Mouse (Mus musculus) forebrain, embryonic 13.5 days (tissue): ENCODE data around the gene Fam214a. TPM values are rescaled to one million over a fixed set of nuclear protein-coding genes. Genes with fewer than 3 reads are reported as not detected.

Experiments
- ATAC-seq: fragments of 200-750 bp; cut with Nextera tagmentation; 2 replicates; pipeline ENCODE4 v1.8.0; 2017
- H3K27ac ChIP-seq: fragments of 300-500 bp; sonication (generic); 2 replicates; pipeline ENCODE4 v1.5.1; 2015; ENCODE audit warnings: inconsistent platforms, mild to moderate bottlenecking, moderate library complexity
- H3K27me3 ChIP-seq: fragments of 300-500 bp; sonication (generic); 2 replicates; pipeline ENCODE4 v1.6.1; 2015; ENCODE audit warnings: mild to moderate bottlenecking, inconsistent platforms
- H3K36me3 ChIP-seq: fragments of 300-500 bp; sonication (generic); 2 replicates; pipeline ENCODE4 v1.6.1; 2015; ENCODE audit warnings: mild to moderate bottlenecking, inconsistent platforms; ENCODE audit not compliant: poor library complexity, severe bottlenecking
- H3K4me1 ChIP-seq: fragments of 300-500 bp; sonication (generic); 2 replicates; pipeline ENCODE4 v1.6.1; 2015; ENCODE audit warnings: inconsistent platforms
- H3K4me2 ChIP-seq: fragments of 300-500 bp; sonication (generic); 2 replicates; pipeline ENCODE4 v1.6.1; 2015; ENCODE audit warnings: inconsistent platforms, mild to moderate bottlenecking, moderate library complexity
- H3K4me3 ChIP-seq: fragments of 300-500 bp; sonication (generic); 2 replicates; pipeline ENCODE4 v1.5.1; 2015; ENCODE audit warnings: mild to moderate bottlenecking, inconsistent platforms
- H3K9ac ChIP-seq: fragments of 300-500 bp; sonication (generic); 2 replicates; pipeline ENCODE4 v1.6.1; 2015; ENCODE audit warnings: mild to moderate bottlenecking, inconsistent platforms
- H3K9me3 ChIP-seq: fragments of 300-500 bp; sonication (generic); replicated peaks from 2 replicates; pipeline ENCODE4 v1.6.1; 2016; ENCODE audit warnings: inconsistent platforms
- WGBS: fragments of 180-500 bp; shearing (Covaris S2); methylation state at CpG from one replicate; pipeline ENCODE4 v1.1.7; 2015; 5-methylcytosine and 5-hydroxymethylcytosine counted together
- polyA plus RNA-seq: library from polyadenylated mRNA; unstranded; fragments of >200 nt; fragmentation: Nextera tagmentation; extraction: Ambion mirVana; gene quantifications from 2 replicates; pipeline ENCODE4 v1.2.1, GENCODE M21; 2015

The Fam214a gene
- 25.7 and 28.4 TPM in 2 replicates for polyA plus RNA-seq

GRCm38 (mm10) chr9:74952756-74953247, at the start of gene Fam214a:
Fam214a (plus strand) TSS chr9:74952884.
- peak within 1 kb of the TSS; percentile 95 for H3K27ac ChIP-seq
- peaks cover 21% of the 10 kb centered on the region for H3K4me1 ChIP-seq
- peak within 1 kb of the TSS; percentile 96 for H3K4me3 ChIP-seq
- WGBS, result under 1% methylated on average over 49 of the region's 59 CpGs
- no peaks in the 10 kb centered on the region for H3K9me3 ChIP-seq
- peak; percentile 98 for ATAC-seq
- H3K36me3 ChIP-seq, result peaks cover 4% of the 10 kb centered on the region; the same call in 1 of the 2 replicates
- H3K9ac ChIP-seq, result peak within 1 kb of the TSS; percentile 94
- peak within 1 kb of the TSS; percentile 81 for H3K4me2 ChIP-seq
- no peaks in the 10 kb centered on the region for H3K27me3 ChIP-seq

DNA sequence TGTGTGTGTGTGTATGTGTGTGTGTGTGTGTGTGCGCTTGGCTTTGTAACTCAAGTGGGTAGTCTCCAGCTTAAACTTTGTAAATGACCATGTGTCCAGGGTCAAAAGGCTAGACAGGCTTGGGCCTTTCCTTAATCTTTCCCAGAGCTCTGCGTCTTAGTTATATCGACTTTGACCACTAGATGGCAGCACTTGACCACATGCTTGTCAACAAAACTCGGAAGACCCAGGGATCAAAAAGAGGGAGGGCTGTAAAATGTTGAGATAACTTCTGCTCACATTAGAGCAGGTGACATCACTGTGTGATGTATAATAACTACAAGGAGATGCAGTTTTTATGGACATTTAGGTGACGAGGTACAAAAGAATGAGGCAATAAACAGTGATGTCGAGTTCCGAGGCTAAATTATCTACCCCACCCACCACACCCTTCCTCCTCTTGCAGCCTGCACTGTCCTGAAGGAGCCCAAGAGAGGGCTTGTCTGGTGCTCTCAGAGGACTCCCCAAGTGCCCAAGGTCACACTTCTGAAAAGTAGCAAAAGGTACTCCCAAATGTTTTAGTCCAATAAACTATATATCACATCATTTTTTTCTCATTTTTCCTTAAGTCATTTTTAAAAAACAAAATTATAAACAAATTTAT, 47.7 kb upstream of the Fam214a start:
- peak; percentile 75 for ATAC-seq
- WGBS, result 19% methylated on average over 7 of the region's 7 CpGs

DNA sequence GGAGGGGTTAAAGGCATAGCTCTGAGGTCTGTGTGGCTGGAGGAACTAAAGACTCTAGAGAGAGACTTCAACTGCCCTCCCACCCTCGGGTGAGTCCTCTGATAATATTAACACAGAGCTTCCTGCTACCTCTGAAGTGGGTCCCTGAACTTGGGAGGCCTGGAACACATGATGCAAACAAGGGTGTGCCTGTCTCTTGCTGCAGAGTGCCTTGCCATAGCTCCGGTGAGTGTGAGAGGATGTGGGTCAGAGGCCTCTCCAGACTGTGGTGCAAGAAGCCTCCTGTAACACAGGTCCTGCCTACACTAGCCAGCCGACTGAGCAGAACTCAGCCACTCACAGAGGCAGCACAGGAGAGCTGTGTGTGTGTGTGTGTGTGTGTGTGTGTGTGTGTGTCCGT, 45.7 kb upstream of the Fam214a start:
- Histone ChIP-seq H3K27me3 (no peaks in the 10 kb centered on the region), H3K9ac (no peak overlapping the region), H3K4me2 (no peak overlapping the region), H3K4me3 (no peak overlapping the region), H3K27ac (no peak overlapping the region), H3K4me1 (peaks cover 9% of the 10 kb centered on the region), H3K9me3 (no peaks in the 10 kb centered on the region), H3K36me3 (no peaks in the 10 kb centered on the region)
- ATAC-seq, result no peak
- WGBS, result 63% methylated on average over 4 of the region's 4 CpGs

More for the DNA sequence above, 47.7 kb upstream of the Fam214a start:
- Histone ChIP-seq H3K4me1 (peaks cover 9% of the 10 kb centered on the region), H3K9me3 (no peaks in the 10 kb centered on the region), H3K27ac (no peak overlapping the region), H3K4me3 (no peak overlapping the region), H3K36me3 (no peaks in the 10 kb centered on the region), H3K4me2 (no peak overlapping the region), H3K27me3 (no peaks in the 10 kb centered on the region), H3K9ac (no peak overlapping the region)

DNA sequence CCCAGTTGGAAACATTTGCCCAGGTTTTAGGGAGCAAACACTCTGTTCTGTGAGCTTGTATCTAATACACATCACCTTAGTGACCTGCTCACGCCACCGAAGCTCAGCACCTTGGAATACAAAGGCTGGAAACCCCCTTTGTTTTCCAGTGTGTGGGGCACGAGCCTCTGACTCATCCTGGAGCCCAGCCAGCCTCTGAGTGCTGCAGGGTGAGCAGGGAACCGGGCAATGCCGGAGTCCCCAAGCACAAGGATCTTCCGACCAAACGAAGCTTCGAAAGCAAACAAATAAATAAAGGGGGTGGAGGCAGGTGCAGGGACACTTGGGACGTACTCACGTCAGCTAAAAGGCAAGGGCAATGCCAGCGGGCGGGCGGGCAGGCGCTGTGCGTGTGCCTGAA, 43.4 kb upstream of the Fam214a start:
- WGBS, result 53% methylated on average over 15 of the region's 15 CpGs
- Histone ChIP-seq H3K27me3 (no peaks in the 10 kb centered on the region), H3K9ac (no peak overlapping the region), H3K4me2 (no peak overlapping the region), H3K27ac (no peak overlapping the region), H3K4me1 (peaks cover 20% of the 10 kb centered on the region), H3K9me3 (no peaks in the 10 kb centered on the region), H3K36me3 (no peaks in the 10 kb centered on the region), H3K4me3 (no peak overlapping the region)
- no peak for ATAC-seq

DNA sequence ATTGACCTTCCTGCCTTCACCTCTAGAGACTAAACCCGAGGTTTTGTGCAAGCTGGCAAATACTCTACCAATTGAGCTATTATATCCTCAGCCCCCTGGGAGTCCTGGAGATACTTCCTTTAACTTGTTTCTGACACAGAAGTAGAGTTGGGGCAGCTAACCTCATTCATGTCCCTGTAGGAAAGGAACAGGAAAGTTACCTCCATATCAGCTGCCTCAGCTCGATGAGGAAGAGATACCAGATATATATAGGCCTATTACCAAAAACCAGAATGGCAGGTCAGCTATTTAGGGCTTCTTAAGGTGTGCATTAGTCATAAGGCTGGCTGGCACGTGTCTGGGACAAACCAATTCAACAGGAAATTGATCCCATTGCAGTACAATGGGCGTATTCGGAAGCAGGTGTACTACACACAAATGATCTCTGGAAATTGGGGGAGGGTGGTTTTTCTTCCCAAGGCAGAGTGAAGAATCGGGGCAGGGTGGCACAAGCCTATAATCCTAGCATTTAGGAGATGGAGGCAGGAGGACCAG, 42.4 kb upstream of the Fam214a start:
- Histone ChIP-seq H3K4me2 (no peak overlapping the region), H3K9me3 (no peaks in the 10 kb centered on the region), H3K27ac (no peak overlapping the region), H3K4me1 (peaks cover 20% of the 10 kb centered on the region), H3K27me3 (no peaks in the 10 kb centered on the region), H3K4me3 (no peak overlapping the region), H3K36me3 (no peaks in the 10 kb centered on the region), H3K9ac (no peak overlapping the region)
- no peak for ATAC-seq
- WGBS, result 85% methylated on average over 6 of the region's 6 CpGs

DNA sequence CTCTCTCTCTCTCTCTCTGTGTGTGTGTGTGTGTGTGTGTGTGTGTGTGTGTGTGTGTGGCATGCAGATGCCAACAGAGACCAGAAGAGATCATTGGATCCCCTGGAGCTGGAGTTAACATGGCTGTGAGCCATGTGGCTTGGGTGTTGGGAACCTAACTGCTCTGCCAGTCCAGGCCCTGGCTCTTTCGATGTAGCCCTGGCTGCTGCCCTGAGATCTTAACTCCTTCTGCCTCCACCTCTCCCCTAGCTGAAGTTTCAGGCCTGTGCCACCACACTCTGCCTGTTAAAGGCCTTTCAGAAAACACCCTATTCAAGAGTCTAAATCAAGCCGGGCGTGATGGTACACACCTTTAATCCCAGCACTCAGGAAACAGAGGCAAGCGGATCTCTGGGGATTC, 41.3 kb upstream of the Fam214a start:
- H3K4me1 ChIP-seq, result peaks cover 20% of the 10 kb centered on the region
- WGBS, result 65% methylated on average over 4 of the region's 4 CpGs
- H3K27ac ChIP-seq, result no peak overlapping the region
- no peak overlapping the region for H3K9ac ChIP-seq
- no peak overlapping the region for H3K4me3 ChIP-seq
- no peak for ATAC-seq
- H3K36me3 ChIP-seq, result no peaks in the 10 kb centered on the region
- no peaks in the 10 kb centered on the region for H3K27me3 ChIP-seq
- no peaks in the 10 kb centered on the region for H3K9me3 ChIP-seq
- no peak overlapping the region for H3K4me2 ChIP-seq

DNA sequence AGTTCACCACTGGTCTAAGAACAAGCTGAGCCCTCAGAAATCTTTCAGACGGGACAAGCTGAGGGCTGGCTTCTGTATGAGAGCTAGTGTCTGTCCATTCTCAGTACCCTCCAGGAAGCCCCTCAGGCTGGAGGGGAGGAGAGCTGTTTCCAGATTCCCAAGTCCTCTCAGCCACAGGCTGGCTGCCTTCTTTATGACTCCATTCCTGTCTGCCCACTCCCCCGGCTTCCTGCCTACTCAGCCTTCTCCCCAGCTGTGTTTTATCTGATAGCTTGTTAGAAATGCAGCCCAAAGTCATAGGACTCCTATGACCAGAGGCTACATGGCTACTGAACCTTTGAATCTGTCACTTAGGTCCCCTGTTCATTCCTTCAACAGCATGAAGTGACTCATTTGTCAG, 40.8 kb upstream of the Fam214a start:
- H3K9me3 ChIP-seq, result 0 out of 2 replicates have a peak, but pooled peaks cover 3% of the 10 kb centered on the region
- H3K4me2 ChIP-seq, result no peak overlapping the region
- 62% methylated on average over 2 of the region's 2 CpGs for WGBS
- ATAC-seq, result no peak
- H3K4me1 ChIP-seq, result peaks cover 20% of the 10 kb centered on the region
- H3K4me3 ChIP-seq, result no peak overlapping the region
- no peak overlapping the region for H3K9ac ChIP-seq
- H3K36me3 ChIP-seq, result no peaks in the 10 kb centered on the region
- H3K27me3 ChIP-seq, result no peaks in the 10 kb centered on the region
- H3K27ac ChIP-seq, result no peak overlapping the region

DNA sequence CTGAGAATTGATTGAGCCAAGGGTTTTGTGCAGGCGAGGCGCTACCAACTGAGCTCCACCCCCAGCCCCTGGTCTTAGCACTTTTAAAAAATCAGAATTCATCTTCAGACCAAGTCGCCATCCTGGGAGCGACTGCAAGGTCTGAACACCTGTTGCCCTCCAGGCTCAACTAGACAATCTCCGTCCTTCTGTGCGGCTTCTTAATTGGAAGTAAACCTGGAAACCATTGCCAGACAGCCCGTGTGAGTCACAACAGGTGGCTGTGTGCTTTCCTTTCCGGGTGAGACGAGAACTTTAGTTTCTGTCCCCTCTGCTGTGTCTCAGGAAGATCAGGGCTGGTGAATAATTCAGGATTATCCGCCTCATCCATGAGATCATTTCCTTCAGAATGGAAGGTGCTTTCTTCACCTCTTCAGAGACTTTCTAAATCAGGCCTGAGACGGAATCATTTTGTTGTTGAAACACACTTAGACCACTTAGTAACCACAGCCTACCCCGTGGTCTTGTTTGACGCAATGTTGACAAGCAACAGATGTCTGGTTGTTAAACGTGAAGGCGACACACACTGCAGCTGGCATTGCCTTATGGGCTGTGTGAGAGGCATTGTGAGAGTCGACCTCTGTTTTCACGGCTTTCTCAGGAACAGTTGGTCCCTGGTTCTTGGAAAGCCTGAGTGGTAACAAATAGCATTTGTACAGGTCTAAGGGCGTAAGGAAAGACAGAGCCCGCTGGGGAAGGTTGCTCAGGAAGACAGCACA, 39.9 kb upstream of the Fam214a start:
- WGBS, result 56% methylated on average over 19 of the region's 19 CpGs
- no peak overlapping the region for H3K4me2 ChIP-seq
- no peak overlapping the region for H3K27ac ChIP-seq
- H3K9me3 ChIP-seq, result peaks cover 10% of the 10 kb centered on the region; the same call in 1 of the 2 replicates
- no peaks in the 10 kb centered on the region for H3K27me3 ChIP-seq
- H3K36me3 ChIP-seq, result no peaks in the 10 kb centered on the region
- ATAC-seq, result peak; percentile 92
- H3K4me1 ChIP-seq, result peaks cover 20% of the 10 kb centered on the region
- no peak overlapping the region for H3K9ac ChIP-seq
- H3K4me3 ChIP-seq, result no peak overlapping the region

DNA sequence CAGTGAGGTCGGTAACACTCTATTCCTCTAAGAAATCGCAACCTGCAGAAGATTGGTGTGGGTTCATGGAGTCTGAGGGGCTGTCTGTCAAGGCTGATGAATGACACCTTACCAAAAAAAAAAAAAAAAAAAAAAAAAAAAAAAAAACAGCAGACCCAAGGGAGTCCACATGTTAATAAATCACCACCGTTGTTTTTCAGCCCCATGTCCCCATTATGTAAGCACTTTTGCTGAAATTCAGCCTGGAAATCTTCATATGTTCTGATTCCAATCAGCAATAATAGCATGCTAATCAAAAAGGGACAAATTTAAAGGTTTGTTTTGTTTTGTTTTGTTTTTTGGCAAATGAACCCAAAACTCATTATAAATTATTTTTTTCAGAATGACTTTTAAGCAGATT, 37.1 kb upstream of the Fam214a start:
- H3K27me3 ChIP-seq, result no peaks in the 10 kb centered on the region
- ATAC-seq, result no peak
- WGBS, result 86% methylated on average over 3 of the region's 3 CpGs
- peaks cover 10% of the 10 kb centered on the region; the same call in 1 of the 2 replicates for H3K9me3 ChIP-seq
- H3K9ac ChIP-seq, result no peak overlapping the region
- H3K4me2 ChIP-seq, result no peak overlapping the region
- no peak overlapping the region for H3K27ac ChIP-seq
- H3K4me1 ChIP-seq, result peaks cover 12% of the 10 kb centered on the region
- H3K36me3 ChIP-seq, result no peaks in the 10 kb centered on the region
- no peak overlapping the region for H3K4me3 ChIP-seq

- Histone ChIP-seq H3K27me3 (no peaks in the 10 kb centered on the region), H3K9ac (no peak overlapping the region), H3K9me3 (peaks cover 10% of the 10 kb centered on the region; the same call in 1 of the 2 replicates), H3K4me2 (no peak overlapping the region), H3K4me3 (no peak overlapping the region), H3K4me1 (peaks cover 18% of the 10 kb centered on the region), H3K27ac (no peak overlapping the region), H3K36me3 (no peaks in the 10 kb centered on the region)
- WGBS, result 94% methylated on average over 12 of the region's 12 CpGs
- ATAC-seq, result no peak
Observed at GRCm38 (mm10) chr9:74920450-74920849, 32.2 kb upstream of the Fam214a start.

- no peak overlapping the region for H3K4me2 ChIP-seq
- H3K4me3 ChIP-seq, result no peak overlapping the region
- no peaks in the 10 kb centered on the region for H3K27me3 ChIP-seq
- no peak overlapping the region for H3K9ac ChIP-seq
- peaks cover 10% of the 10 kb centered on the region; the same call in 1 of the 2 replicates for H3K9me3 ChIP-seq
- H3K4me1 ChIP-seq, result peaks cover 26% of the 10 kb centered on the region
- H3K27ac ChIP-seq, result no peak overlapping the region
- no peak for ATAC-seq
- no peaks in the 10 kb centered on the region for H3K36me3 ChIP-seq
- WGBS, result 33% methylated on average over 1 of the region's 1 CpGs
Observed at GRCm38 (mm10) chr9:74921422-74921821, 31.3 kb upstream of the Fam214a start.

- no peak overlapping the region for H3K27ac ChIP-seq
- ATAC-seq, result no peak
- WGBS, result 81% methylated on average over 3 of the region's 3 CpGs
Observed at GRCm38 (mm10) chr9:74922884-74923283, 29.8 kb upstream of the Fam214a start.

More at GRCm38 (mm10) chr9:74922884-74923283, 29.8 kb upstream of the Fam214a start:
- Histone ChIP-seq H3K36me3 (no peaks in the 10 kb centered on the region), H3K9me3 (no peaks in the 10 kb centered on the region), H3K27me3 (no peaks in the 10 kb centered on the region), H3K4me3 (no peak overlapping the region), H3K9ac (no peak overlapping the region), H3K4me1 (peaks cover 26% of the 10 kb centered on the region), H3K4me2 (no peak overlapping the region)
